Mouse (Mus musculus): ENCODE data around the gene Rpe65. TPM values are rescaled to one million over a fixed set of nuclear protein-coding genes. Genes with fewer than 3 reads are reported as not detected.

Rpe65 gene
- not detected for total RNA-seq (2023)

DNA sequence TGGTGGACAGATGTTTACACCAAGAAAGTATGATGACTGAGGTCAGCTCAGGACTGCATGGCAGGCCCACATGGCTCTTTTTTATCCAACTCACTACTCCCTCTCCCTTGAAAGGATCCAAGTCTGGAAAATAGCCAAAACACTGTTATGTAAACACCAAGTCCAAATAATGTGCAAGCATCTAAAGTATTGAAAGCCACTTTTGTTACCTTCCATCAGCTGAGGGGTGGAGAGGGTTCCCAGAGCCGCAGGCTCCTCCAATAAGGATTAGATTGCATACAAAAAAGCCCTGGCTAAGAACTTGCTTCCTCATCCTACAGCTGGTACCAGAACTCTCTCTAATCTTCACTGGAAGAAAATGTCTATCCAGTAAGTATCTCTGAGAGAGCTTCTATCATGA, at the start of gene Rpe65:
Gene Rpe65, plus strand, starts transcription at position 301 of the 400 bp plus-strand sequence.

Other genes starting within 250 kb of the Rpe65 start
- under 1 TPM; 0.30 to 0.96 TPM for gene Depdc1a, start 103.7 kb upstream of the Rpe65 start, total RNA-seq (2023)
- gene Wls, start 240.5 kb downstream of the Rpe65 start, total RNA-seq (2023) = 10 to 100 TPM; 16.9 to 18.0 TPM